Mouse (Mus musculus): ENCODE measurements around the gene Mospd3.

The Mospd3 gene

GRCm38 (mm10) chr5:137600619-137601364, at the start of gene Mospd3:
Mospd3 (minus strand) TSS chr5:137601058.
- peak; percentile 96 for DNase-seq (ENCODE audit: low spot score)

- DNase-seq (ENCODE audit: low spot score) = peak; percentile 52
Measured at GRCm38 (mm10) chr5:137649669-137650571, 49.1 kb upstream of the Mospd3 start.

- DNase-seq (ENCODE audit: low spot score) = no peak
Measured at GRCm38 (mm10) chr5:137649251-137649650, 48.4 kb upstream of the Mospd3 start.

- DNase-seq (ENCODE audit: low spot score) = no peak
Measured at GRCm38 (mm10) chr5:137647827-137648601, 47.2 kb upstream of the Mospd3 start.

- DNase-seq (ENCODE audit: low spot score) = no peak
Measured at GRCm38 (mm10) chr5:137645652-137646091, 44.8 kb upstream of the Mospd3 start, which contains the start of gene Irs3. Irs3 (minus strand) TSS chr5:137645714.

GRCm38 (mm10) chr5:137645091-137645651, 44.3 kb upstream of the Mospd3 start:
- DNase-seq (ENCODE audit: low spot score) = no peak

- no peak for DNase-seq (ENCODE audit: low spot score)
Measured at GRCm38 (mm10) chr5:137644484-137644883, 43.6 kb upstream of the Mospd3 start.

- DNase-seq (ENCODE audit: low spot score) = no peak
Measured at GRCm38 (mm10) chr5:137642886-137643285, 42.0 kb upstream of the Mospd3 start.

GRCm38 (mm10) chr5:137641054-137641453, 40.2 kb upstream of the Mospd3 start, which contains the start of gene Sap25:
Sap25 (plus strand) TSS chr5:137641334.
- peak; percentile 76 for DNase-seq (ENCODE audit: low spot score)

- DNase-seq (ENCODE audit: low spot score) = no peak
Measured at GRCm38 (mm10) chr5:137639472-137639871, 38.6 kb upstream of the Mospd3 start.

- no peak for DNase-seq (ENCODE audit: low spot score)
Measured at GRCm38 (mm10) chr5:137633397-137634084, 32.7 kb upstream of the Mospd3 start.

- no peak for DNase-seq (ENCODE audit: low spot score)
Measured at GRCm38 (mm10) chr5:137631591-137631990, 30.7 kb upstream of the Mospd3 start.

- no peak for DNase-seq (ENCODE audit: low spot score)
Measured at GRCm38 (mm10) chr5:137631171-137631570, 30.3 kb upstream of the Mospd3 start.

- DNase-seq (ENCODE audit: low spot score) = no peak
Measured at GRCm38 (mm10) chr5:137630602-137631001, 29.7 kb upstream of the Mospd3 start.

GRCm38 (mm10) chr5:137629906-137630545, 29.2 kb upstream of the Mospd3 start:
- no peak for DNase-seq (ENCODE audit: low spot score)

GRCm38 (mm10) chr5:137629306-137629721, 28.5 kb upstream of the Mospd3 start:
- peak; percentile 88 for DNase-seq (ENCODE audit: low spot score)

- DNase-seq (ENCODE audit: low spot score) = peak; percentile 100
Measured at GRCm38 (mm10) chr5:137628498-137629305, 27.8 kb upstream of the Mospd3 start, which contains the start of the genes Fbxo24, Lrch4 and Gm20605. Fbxo24 (minus strand) TSS chr5:137629002. Lrch4 (plus strand) TSS chr5:137629121. Gm20605 (plus strand) TSS chr5:137629175.

- DNase-seq (ENCODE audit: low spot score) = no peak
Measured at GRCm38 (mm10) chr5:137627991-137628390, 27.1 kb upstream of the Mospd3 start.

- DNase-seq (ENCODE audit: low spot score) = no peak
Measured at GRCm38 (mm10) chr5:137623937-137624530, 23.2 kb upstream of the Mospd3 start.
